Mouse (Mus musculus): ENCODE data around the gene Prorsd1.

The Prorsd1 gene

GRCm38 (mm10) chr11:29503948-29504893 is 10.6 kb downstream of the Prorsd1 start:
- DNase-seq = no peak

- DNase-seq = no peak
These were observed 17.9 kb downstream of the Prorsd1 start for GRCm38 (mm10) chr11:29496962-29497361.

DNA sequence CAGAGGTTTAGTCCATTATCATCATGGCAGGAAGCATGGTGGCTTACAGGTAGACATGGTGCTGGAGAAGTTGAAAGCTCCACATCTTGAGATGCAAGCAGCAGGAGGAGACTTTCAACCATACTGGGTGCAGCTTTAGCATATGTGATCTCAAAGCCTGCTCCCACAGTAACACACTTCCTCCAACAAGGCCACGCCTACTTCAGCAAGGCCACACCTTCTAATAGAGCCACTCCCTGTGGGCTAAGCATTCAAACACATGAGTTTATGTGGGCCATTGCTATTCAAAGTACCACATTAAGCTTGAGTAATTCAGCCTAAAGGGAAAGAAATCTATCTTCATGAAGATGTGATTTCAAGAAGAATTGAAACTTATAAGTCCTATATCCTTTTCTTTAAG is 21.7 kb downstream of the Prorsd1 start:
- no peak for DNase-seq

DNA sequence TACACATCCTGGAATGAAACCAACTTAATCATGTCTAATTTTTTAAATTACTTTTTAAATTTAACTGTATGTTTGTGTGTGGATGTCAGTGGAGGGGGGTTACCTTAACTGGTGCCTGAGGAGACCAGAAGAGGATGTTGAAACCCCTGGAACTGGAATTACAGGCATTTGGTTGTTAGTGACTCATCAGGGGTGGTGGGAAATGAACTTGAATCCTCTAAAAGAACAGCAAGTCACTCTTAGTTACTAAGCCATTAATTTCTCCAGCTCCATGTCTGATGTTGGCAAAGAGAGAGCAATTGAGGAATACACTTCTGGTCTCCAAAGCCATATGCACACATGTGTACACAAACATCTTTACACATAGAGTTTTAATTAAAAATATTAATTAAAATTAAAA is 40.2 kb downstream of the Prorsd1 start:
- DNase-seq = no peak

Data from kidney, adult 11 months (tissue).